Mouse (Mus musculus): ENCODE data around the gene Slc25a10. TPM values are rescaled to one million over a fixed set of nuclear protein-coding genes. Genes with fewer than 3 reads are reported as not detected.
A peak's percentile ranks its signal among the peaks of the same experiment; 100 is the strongest.
"Not testable (repeated sequence)": the region's sequence is repeated elsewhere in the genome, so short reads cannot be mapped to it uniquely, and the experiment has no call there.

The Slc25a10 gene
- polyA plus RNA-seq, 1 experiment from 2014 or later, result 99.7 TPM

- H3K27me3 ChIP-seq (ENCODE audit: insufficient read depth, low read length), result no peaks in the 10 kb centered on the region
- ATAC-seq, result no peak
- H3K4me1 ChIP-seq (ENCODE audit: insufficient read depth), result peaks cover 19% of the 10 kb centered on the region
- no peak for TF ChIP-seq EP300 (IDR thresholded peaks at IDR 0.05; ENCODE audit: low read depth)
- no peak for TF ChIP-seq CTCF (IDR thresholded peaks at IDR 0.05; ENCODE audit: low read depth)
- no peak overlapping the region for H3K4me3 ChIP-seq (ENCODE audit: low read depth, low read length)
- no peaks in the 10 kb centered on the region for H3K36me3 ChIP-seq (replicated peaks; ENCODE audit: insufficient read depth, low read length)
- no peak for DNase-seq
- H3K9me3 ChIP-seq (ENCODE audit: low read length), result no peaks in the 10 kb centered on the region
- H3K4me2 ChIP-seq (ENCODE audit: low read depth, low read length), result no peak overlapping the region
- H3K9ac ChIP-seq (replicated peaks), result no peak overlapping the region
- H3K27ac ChIP-seq (ENCODE audit: low read depth), result no peak overlapping the region
- WGBS (ENCODE audit: insufficient replicate concordance), result 68% methylated on average over 6 of the region's 6 CpGs
These were observed 21.3 kb downstream of the Slc25a10 start for GRCm38 (mm10) chr11:120512790-120513453.

- not testable (repeated sequence) for H3K4me3 ChIP-seq (ENCODE audit: low read depth, low read length); H3K27me3 ChIP-seq (ENCODE audit: insufficient read depth, low read length); H3K27ac ChIP-seq (ENCODE audit: low read depth); H3K36me3 ChIP-seq (replicated peaks; ENCODE audit: insufficient read depth, low read length); ATAC-seq; H3K4me2 ChIP-seq (ENCODE audit: low read depth, low read length); DNase-seq; H3K9ac ChIP-seq (replicated peaks); H3K9me3 ChIP-seq (ENCODE audit: low read length)
- 86% methylated on average over 2 of the region's 2 CpGs for WGBS (ENCODE audit: insufficient replicate concordance)
- peaks cover 28% of the 10 kb centered on the region for H3K4me1 ChIP-seq (ENCODE audit: insufficient read depth)
These were observed 22.6 kb downstream of the Slc25a10 start for GRCm38 (mm10) chr11:120514262-120514661.

- Histone ChIP-seq H3K9ac (replicated peaks) (no peak overlapping the region; the same call in 1 of the 2 replicates), H3K27me3 (ENCODE audit: insufficient read depth, low read length) (no peaks in the 10 kb centered on the region), H3K9me3 (ENCODE audit: low read length) (no peaks in the 10 kb centered on the region), H3K4me2 (ENCODE audit: low read depth, low read length) (no peak overlapping the region), H3K4me3 (ENCODE audit: low read depth, low read length) (no peak overlapping the region), H3K36me3 (replicated peaks; ENCODE audit: insufficient read depth, low read length) (no peaks in the 10 kb centered on the region), H3K4me1 (ENCODE audit: insufficient read depth) (peaks cover 19% of the 10 kb centered on the region), H3K27ac (ENCODE audit: low read depth) (peak overlapping the region; percentile 34; the same call in 1 of the 2 replicates)
- DNase-seq (peak; percentile 91), ATAC-seq (peak; percentile 78)
- WGBS (ENCODE audit: insufficient replicate concordance), result 21% methylated on average over 17 of the region's 17 CpGs
- TF ChIP-seq CTCF (IDR thresholded peaks at IDR 0.05; ENCODE audit: low read depth) (peak; percentile 99), EP300 (IDR thresholded peaks at IDR 0.05; ENCODE audit: low read depth) (peak; percentile 61; the same call in 1 of the 2 replicates)
These were observed 24.0 kb downstream of the Slc25a10 start for GRCm38 (mm10) chr11:120515611-120516010.

- Histone ChIP-seq H3K4me2 (ENCODE audit: low read depth, low read length) (no peak overlapping the region), H3K9me3 (ENCODE audit: low read length) (no peaks in the 10 kb centered on the region), H3K9ac (replicated peaks) (no peak overlapping the region), H3K4me3 (ENCODE audit: low read depth, low read length) (no peak overlapping the region), H3K4me1 (ENCODE audit: insufficient read depth) (peaks cover 18% of the 10 kb centered on the region), H3K27ac (ENCODE audit: low read depth) (no peak overlapping the region), H3K27me3 (ENCODE audit: insufficient read depth, low read length) (no peaks in the 10 kb centered on the region), H3K36me3 (replicated peaks; ENCODE audit: insufficient read depth, low read length) (no peaks in the 10 kb centered on the region)
- DNase-seq (no peak), ATAC-seq (no peak)
- 77% methylated on average over 4 of the region's 4 CpGs for WGBS (ENCODE audit: insufficient replicate concordance)
- no peak for TF ChIP-seq CTCF (IDR thresholded peaks at IDR 0.05; ENCODE audit: low read depth)
- no peak for TF ChIP-seq EP300 (IDR thresholded peaks at IDR 0.05; ENCODE audit: low read depth)
These were observed 25.5 kb downstream of the Slc25a10 start for GRCm38 (mm10) chr11:120517147-120517546.

GRCm38 (mm10) chr11:120518027-120518426 lies 26.4 kb downstream of the Slc25a10 start:
- H3K4me2 ChIP-seq (ENCODE audit: low read depth, low read length), result 0 out of 2 replicates have a peak overlapping the region, but pooled peaks have one; percentile 22
- DNase-seq, result no peak

GRCm38 (mm10) chr11:120518558-120518957 lies 26.9 kb downstream of the Slc25a10 start:
- H3K9ac ChIP-seq (replicated peaks), result peak overlapping the region; percentile 22
- H3K4me3 ChIP-seq (ENCODE audit: low read depth, low read length), result no peak overlapping the region
- H3K4me1 ChIP-seq (ENCODE audit: insufficient read depth), result peaks cover 18% of the 10 kb centered on the region
- 45% methylated on average over 6 of the region's 6 CpGs for WGBS (ENCODE audit: insufficient replicate concordance)
- DNase-seq (peak; percentile 62), ATAC-seq (peak; percentile 18)
- no peaks in the 10 kb centered on the region for H3K9me3 ChIP-seq (ENCODE audit: low read length)
- H3K36me3 ChIP-seq (replicated peaks; ENCODE audit: insufficient read depth, low read length), result no peaks in the 10 kb centered on the region
- TF ChIP-seq EP300 (IDR thresholded peaks at IDR 0.05; ENCODE audit: low read depth) (no peak), CTCF (IDR thresholded peaks at IDR 0.05; ENCODE audit: low read depth) (no peak)
- H3K4me2 ChIP-seq (ENCODE audit: low read depth, low read length), result peak overlapping the region; percentile 22; the same call in 1 of the 2 replicates
- H3K27ac ChIP-seq (ENCODE audit: low read depth), result peak overlapping the region; percentile 59
- no peaks in the 10 kb centered on the region for H3K27me3 ChIP-seq (ENCODE audit: insufficient read depth, low read length)

More at GRCm38 (mm10) chr11:120518027-120518426, 26.4 kb downstream of the Slc25a10 start:
- peaks cover 18% of the 10 kb centered on the region for H3K4me1 ChIP-seq (ENCODE audit: insufficient read depth)
- H3K9ac ChIP-seq (replicated peaks), result peak overlapping the region; percentile 22
- H3K4me3 ChIP-seq (ENCODE audit: low read depth, low read length), result no peak overlapping the region
- 32% methylated on average over 6 of the region's 6 CpGs for WGBS (ENCODE audit: insufficient replicate concordance)
- no peaks in the 10 kb centered on the region for H3K36me3 ChIP-seq (replicated peaks; ENCODE audit: insufficient read depth, low read length)
- no peaks in the 10 kb centered on the region for H3K9me3 ChIP-seq (ENCODE audit: low read length)
- no peaks in the 10 kb centered on the region for H3K27me3 ChIP-seq (ENCODE audit: insufficient read depth, low read length)
- peak overlapping the region; percentile 59 for H3K27ac ChIP-seq (ENCODE audit: low read depth)
- TF ChIP-seq EP300 (IDR thresholded peaks at IDR 0.05; ENCODE audit: low read depth), result no peak
- no peak for TF ChIP-seq CTCF (IDR thresholded peaks at IDR 0.05; ENCODE audit: low read depth)
- peak; percentile 14; the same call in 1 of the 2 replicates for ATAC-seq
